Mouse (Mus musculus) forebrain, postnatal 0 days (tissue): Measurements from ENCODE around the gene Eif2a. TPM values are rescaled to one million over a fixed set of nuclear protein-coding genes. Genes with fewer than 3 reads are reported as not detected.

Experiments used
- ATAC-seq: fragments of 200-750 bp; cut with Nextera tagmentation; 2 replicates; pipeline ENCODE4 v1.8.0; 2017; ENCODE audit warnings: mild to moderate bottlenecking, moderate library complexity
- DNase-seq: peaks from one replicate; pipeline ENCODE4 v3.0.0-alpha.2; 2015
- H3K27ac ChIP-seq: fragments of 300-500 bp; sonication (generic); 2 replicates; pipeline ENCODE4 v1.5.1; 2014; ENCODE audit warnings: low read depth, mild to moderate bottlenecking, antibody characterized with exemption, low read length, moderate library complexity, mixed read lengths
- H3K27me3 ChIP-seq: fragments of 300-500 bp; sonication (generic); 2 replicates; pipeline ENCODE4 v1.6.1; 2014; ENCODE audit warnings: mild to moderate bottlenecking, low read length, mixed read lengths; ENCODE audit not compliant: insufficient read depth
- H3K36me3 ChIP-seq: fragments of 300-500 bp; sonication (generic); 2 replicates; pipeline ENCODE4 v1.6.1; 2014; ENCODE audit warnings: mild to moderate bottlenecking, moderate library complexity; ENCODE audit not compliant: insufficient read depth
- H3K4me1 ChIP-seq: fragments of 300-500 bp; sonication (generic); 2 replicates; pipeline ENCODE4 v1.6.1; 2014; ENCODE audit warnings: antibody characterized with exemption; ENCODE audit not compliant: insufficient read depth
- H3K4me2 ChIP-seq: fragments of 300-500 bp; sonication (generic); 2 replicates; pipeline ENCODE4 v1.6.1; 2014; ENCODE audit warnings: low read depth, mild to moderate bottlenecking, moderate library complexity
- H3K4me3 ChIP-seq: fragments of 300-500 bp; sonication (generic); 2 replicates; pipeline ENCODE4 v1.5.1; 2014; ENCODE audit warnings: low read depth, low read length, mixed read lengths
- H3K9ac ChIP-seq: fragments of 300-500 bp; sonication (generic); 2 replicates; pipeline ENCODE4 v1.6.1; 2014; ENCODE audit warnings: mild to moderate bottlenecking
- H3K9me3 ChIP-seq: fragments of 300-500 bp; sonication (generic); 2 replicates; pipeline ENCODE4 v1.6.1; 2016; ENCODE audit warnings: low read length
- CTCF ChIP-seq: sonication (generic); IDR thresholded peaks from 2 replicates; pipeline ENCODE4 v1.5.1; 2016; ENCODE audit warnings: antibody characterized with exemption, control low read depth, low read depth
- WGBS: fragments of 180-500 bp; shearing (Covaris S2); extraction: QIAGEN DNeasy Blood & Tissue Kit; methylation state at CpG from one replicate; pipeline ENCODE4 v1.1.7; 2014; 5-methylcytosine and 5-hydroxymethylcytosine counted together
- polyA plus RNA-seq: library from polyadenylated mRNA; unstranded; fragments of >200 nt; fragmentation: Nextera tagmentation; extraction: Ambion mirVana; gene quantifications from 2 replicates; pipeline ENCODE4 v1.2.1, GENCODE M21; 2015
- total RNA-seq: library from RNA; depleted of rRNA; stranded (reverse); fragments of >200 nt; gene quantifications from 2 replicates; pipeline ENCODE4 v1.2.3, GENCODE M21; 2014

Gene Eif2a
- total and polyA plus RNA-seq, 2 experiments from 2014 or later: 41.8 to 79.4 TPM

DNA sequence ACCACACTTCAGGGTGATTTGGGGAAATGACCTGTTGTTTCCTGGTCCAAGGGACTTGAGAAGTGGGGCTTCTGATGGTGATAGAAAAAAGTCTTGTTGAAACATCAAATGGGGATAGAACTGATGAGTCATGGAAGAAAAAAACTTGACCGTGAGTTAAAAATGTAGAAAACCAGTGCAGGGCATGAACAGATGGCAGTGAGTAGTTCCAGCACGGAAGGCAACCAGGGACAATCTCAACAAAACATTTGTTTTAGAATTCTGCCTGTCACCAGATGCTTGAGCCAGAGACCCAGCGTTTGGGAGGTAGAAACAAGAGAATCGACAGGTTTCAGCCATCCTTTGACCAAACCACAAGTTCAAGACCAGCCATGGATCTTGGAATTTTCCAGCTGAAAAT, 32.0 kb upstream of the Eif2a start:
- no peak for TF ChIP-seq CTCF
- H3K4me2 ChIP-seq: no peak overlapping the region
- no peaks in the 10 kb centered on the region for H3K4me1 ChIP-seq
- H3K27me3 ChIP-seq: no peaks in the 10 kb centered on the region
- H3K36me3 ChIP-seq: no peaks in the 10 kb centered on the region
- 85% methylated on average over 4 of the region's 4 CpGs for WGBS
- DNase-seq: no peak
- H3K4me3 ChIP-seq: no peak overlapping the region
- no peak overlapping the region for H3K9ac ChIP-seq
- no peak for ATAC-seq
- H3K9me3 ChIP-seq: no peaks in the 10 kb centered on the region
- no peak overlapping the region for H3K27ac ChIP-seq

GRCm38 (mm10) chr3:58501961-58502360, 23.7 kb upstream of the Eif2a start:
- no peak overlapping the region for H3K4me3 ChIP-seq
- DNase-seq (no peak), ATAC-seq (no peak)
- no peaks in the 10 kb centered on the region for H3K36me3 ChIP-seq
- no peaks in the 10 kb centered on the region for H3K4me1 ChIP-seq
- H3K9ac ChIP-seq: no peak overlapping the region
- no peaks in the 10 kb centered on the region for H3K27me3 ChIP-seq
- no peaks in the 10 kb centered on the region for H3K9me3 ChIP-seq
- no peak for TF ChIP-seq CTCF
- 75% methylated on average over 2 of the region's 2 CpGs for WGBS
- no peak overlapping the region for H3K4me2 ChIP-seq
- no peak overlapping the region for H3K27ac ChIP-seq

GRCm38 (mm10) chr3:58503720-58504333, 21.8 kb upstream of the Eif2a start:
- Histone ChIP-seq H3K4me3 (no peak overlapping the region), H3K36me3 (no peaks in the 10 kb centered on the region), H3K4me2 (no peak overlapping the region), H3K4me1 (no peaks in the 10 kb centered on the region), H3K27me3 (no peaks in the 10 kb centered on the region), H3K27ac (no peak overlapping the region), H3K9me3 (no peaks in the 10 kb centered on the region), H3K9ac (no peak overlapping the region)
- TF ChIP-seq CTCF: peak; percentile 19; the same call in 1 of the 2 replicates
- peak; percentile 65 for ATAC-seq
- WGBS: 39% methylated on average over 3 of the region's 3 CpGs
- DNase-seq: no peak

DNA sequence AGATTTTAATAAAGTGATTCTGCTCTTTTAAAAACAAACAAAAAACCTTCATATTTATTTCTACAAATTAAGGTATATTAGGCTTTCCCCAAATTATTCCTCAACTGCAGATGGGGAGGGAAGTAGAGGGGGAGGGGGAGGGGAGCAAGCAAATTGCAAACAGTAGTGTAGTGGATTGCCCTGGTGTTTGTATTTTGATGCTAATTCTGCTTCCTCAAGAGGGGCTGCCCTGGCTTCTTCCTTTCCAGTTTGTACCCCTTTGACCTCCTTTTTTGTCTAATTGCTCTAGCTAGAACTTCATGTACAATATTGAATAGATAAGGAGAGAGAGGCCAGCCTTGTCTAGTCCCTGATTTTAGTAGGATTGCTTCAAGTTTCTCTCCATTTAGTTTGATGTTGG, 20.9 kb upstream of the Eif2a start:
- Histone ChIP-seq H3K36me3 (no peaks in the 10 kb centered on the region), H3K4me3 (no peak overlapping the region), H3K4me2 (no peak overlapping the region), H3K9me3 (no peaks in the 10 kb centered on the region), H3K27ac (no peak overlapping the region), H3K27me3 (no peaks in the 10 kb centered on the region), H3K9ac (no peak overlapping the region), H3K4me1 (no peaks in the 10 kb centered on the region)
- DNase-seq (no peak), ATAC-seq (no peak)
- no peak for TF ChIP-seq CTCF

DNA sequence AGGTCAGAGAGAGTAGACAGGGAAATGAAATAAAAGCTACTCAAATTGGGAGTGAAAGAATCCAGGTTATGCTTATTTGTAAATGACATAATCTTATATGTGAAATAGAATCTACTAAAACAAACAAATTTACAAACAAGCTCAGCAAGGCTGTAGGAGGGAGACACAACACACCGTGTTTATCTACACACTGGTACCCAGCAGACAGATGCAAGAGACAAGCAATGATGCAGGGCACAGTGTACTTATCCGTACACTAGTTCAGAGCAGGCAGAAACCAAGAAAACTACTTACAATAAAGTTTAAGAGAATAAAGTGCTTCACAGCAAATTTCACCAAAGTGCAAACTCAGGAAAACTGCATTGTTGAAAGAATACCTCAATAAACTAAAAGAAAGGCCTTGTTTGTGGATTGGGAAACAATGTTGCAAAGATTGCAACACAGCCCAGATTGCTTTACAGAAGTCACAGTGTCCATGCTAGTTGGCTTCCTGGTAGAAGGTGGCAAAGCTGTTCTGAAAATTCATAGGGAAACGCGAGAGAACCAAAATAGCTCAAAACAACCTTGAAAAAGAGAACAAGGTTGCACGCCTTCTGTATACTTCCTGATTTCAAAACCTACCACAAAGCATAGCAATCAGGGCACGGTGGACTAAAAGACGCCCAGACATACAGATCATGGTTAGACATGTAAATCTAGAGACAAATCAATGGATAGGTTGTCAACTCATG, 17.4 kb upstream of the Eif2a start:
- Histone ChIP-seq H3K4me1 (no peaks in the 10 kb centered on the region), H3K36me3 (no peaks in the 10 kb centered on the region), H3K4me3 (no peak overlapping the region), H3K9me3 (no peaks in the 10 kb centered on the region), H3K4me2 (no peak overlapping the region), H3K27ac (no peak overlapping the region), H3K9ac (no peak overlapping the region), H3K27me3 (no peaks in the 10 kb centered on the region)
- ATAC-seq (no peak), DNase-seq (no peak)
- 89% methylated on average over 7 of the region's 7 CpGs for whole genome bisulfite sequencing
- no peak for TF ChIP-seq CTCF

DNA sequence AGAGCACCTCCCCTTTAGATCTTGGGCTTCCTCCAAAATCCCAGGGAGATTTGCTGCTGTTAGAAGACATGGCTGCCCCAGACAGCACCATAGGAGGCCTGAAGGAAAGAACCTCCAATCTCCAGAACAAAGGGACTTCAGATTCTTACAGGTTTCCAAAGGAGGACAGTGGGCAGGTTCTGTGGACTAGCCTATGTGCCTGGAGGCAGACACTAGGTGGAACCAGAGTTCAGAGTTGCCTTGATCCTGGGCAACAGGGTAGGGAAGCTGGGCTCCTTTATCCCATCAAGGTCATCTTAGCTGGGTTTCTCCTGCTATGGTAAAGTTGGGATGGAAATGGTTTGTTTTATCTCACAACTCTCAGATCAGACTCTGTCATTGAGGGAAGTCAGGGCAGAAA, 14.0 kb upstream of the Eif2a start:
- Histone ChIP-seq H3K9ac (no peak overlapping the region), H3K4me1 (no peaks in the 10 kb centered on the region), H3K4me2 (no peak overlapping the region), H3K36me3 (no peaks in the 10 kb centered on the region), H3K4me3 (no peak overlapping the region), H3K27me3 (no peaks in the 10 kb centered on the region), H3K9me3 (no peaks in the 10 kb centered on the region), H3K27ac (no peak overlapping the region)
- no peak for DNase-seq
- no peak for ATAC-seq
- peak; percentile 15; the same call in 1 of the 2 replicates for TF ChIP-seq CTCF

- Histone ChIP-seq H3K27ac (no peak overlapping the region), H3K9ac (no peak overlapping the region), H3K27me3 (no peaks in the 10 kb centered on the region), H3K36me3 (no peaks in the 10 kb centered on the region), H3K4me2 (no peak overlapping the region), H3K4me3 (no peak overlapping the region), H3K9me3 (no peaks in the 10 kb centered on the region), H3K4me1 (no peaks in the 10 kb centered on the region)
- no peak for TF ChIP-seq CTCF
- no peak for ATAC-seq
- WGBS: 78% methylated on average over 3 of the region's 3 CpGs
- no peak for DNase-seq
These were observed 12.9 kb upstream of the Eif2a start for GRCm38 (mm10) chr3:58512740-58513139.
